Mouse (Mus musculus): ENCODE measurements around the gene Ifna14. TPM values are rescaled to one million over a fixed set of nuclear protein-coding genes. Genes with fewer than 3 reads are reported as not detected.

The Ifna14 gene
- total RNA-seq, 2 experiments from 2014 or later: not detected

GRCm38 (mm10) chr4:88530892-88531291 is 40.7 kb downstream of the Ifna14 start:
- H3K4me3 ChIP-seq: no peak overlapping the region
- TF ChIP-seq CTCF (conservative IDR thresholded peaks at IDR 0.05): no peak
- no peak overlapping the region for H3K27ac ChIP-seq
- no peak for DNase-seq (ENCODE audit: low spot score in 2 of 2)

GRCm38 (mm10) chr4:88530271-88530670 is 41.3 kb downstream of the Ifna14 start:
- DNase-seq (ENCODE audit: low spot score in 2 of 2): no peak
- Histone ChIP-seq H3K27ac (no peak overlapping the region), H3K4me3 (no peak overlapping the region)
- TF ChIP-seq CTCF (conservative IDR thresholded peaks at IDR 0.05): no peak

- DNase-seq (ENCODE audit: low spot score in 2 of 2): no peak
- Histone ChIP-seq H3K27ac (no peak overlapping the region), H3K4me3 (no peak overlapping the region)
- no peak for TF ChIP-seq CTCF (conservative IDR thresholded peaks at IDR 0.05)
These were observed 45.1 kb downstream of the Ifna14 start for GRCm38 (mm10) chr4:88526379-88527049.

- H3K27ac ChIP-seq: no peak overlapping the region
- DNase-seq (ENCODE audit: low spot score in 2 of 2): no peak
- no peak for TF ChIP-seq CTCF (conservative IDR thresholded peaks at IDR 0.05)
- H3K4me3 ChIP-seq: no peak overlapping the region
These were observed 46.2 kb downstream of the Ifna14 start for GRCm38 (mm10) chr4:88525393-88525792.

- Histone ChIP-seq H3K27ac (no peak overlapping the region), H3K4me3 (no peak overlapping the region)
- peak; percentile 77 for TF ChIP-seq CTCF (conservative IDR thresholded peaks at IDR 0.05)
- DNase-seq (ENCODE audit: low spot score in 2 of 2): no peak
These were observed 48.4 kb downstream of the Ifna14 start for GRCm38 (mm10) chr4:88523241-88523640.

GRCm38 (mm10) chr4:88522674-88523073 is 48.9 kb downstream of the Ifna14 start, which contains the start of gene Ifnb1:
Ifnb1 (minus strand) TSS chr4:88522774.
- Histone ChIP-seq H3K27ac (no peak within 1 kb of the TSS), H3K4me3 (no peak within 1 kb of the TSS)
- TF ChIP-seq CTCF (conservative IDR thresholded peaks at IDR 0.05): no peak
- DNase-seq (ENCODE audit: low spot score in 2 of 2): no peak

Other genes with a start within 250 kb of the Ifna14 start
- gene Hacd4, start 132.9 kb downstream of the Ifna14 start, total RNA-seq (2021): 1 to 10 TPM; 1.0 to 1.2 TPM
- gene Ifnb1, start 49.0 kb downstream of the Ifna14 start, total RNA-seq (2021): not detected
- not detected for gene Ifna15, start 13.6 kb downstream of the Ifna14 start, total RNA-seq (2021)
- not detected for gene Ifna9, start 20.6 kb upstream of the Ifna14 start, total RNA-seq (2021)
- not detected for gene Ifna12, start 31.6 kb upstream of the Ifna14 start, total RNA-seq (2021)
- gene C87499, start 62.6 kb upstream of the Ifna14 start, total RNA-seq (2021): not detected
- not detected for gene Ifna13, start 72.7 kb upstream of the Ifna14 start, total RNA-seq (2021)
- gene Ifna16, start 105.1 kb upstream of the Ifna14 start, total RNA-seq (2021): not detected
- not detected for gene Ifna2, start 112.1 kb upstream of the Ifna14 start, total RNA-seq (2021)
- not detected for gene Ifnab, start 119.6 kb upstream of the Ifna14 start, total RNA-seq (2021)
- gene Gm26566, start 150.0 kb upstream of the Ifna14 start, total RNA-seq (2021): 1 to 10 TPM; 1.3 to 1.5 TPM
- 100 to 1,000 TPM; 105 to 107 TPM for gene Klhl9, start 150.7 kb upstream of the Ifna14 start, total RNA-seq (2021)
- not detected for gene Gm13271, start 183.1 kb upstream of the Ifna14 start, total RNA-seq (2021)
- gene Gm13283, start 188.3 kb upstream of the Ifna14 start, total RNA-seq (2021): not detected
- not detected for gene Gm13290, start 202.0 kb upstream of the Ifna14 start, total RNA-seq (2021)
- gene Gm13289, start 205.1 kb upstream of the Ifna14 start, total RNA-seq (2021): not detected
- gene Gm13272, start 208.1 kb upstream of the Ifna14 start, total RNA-seq (2021): not detected
- not detected for gene Ifnz, start 210.3 kb upstream of the Ifna14 start, total RNA-seq (2021)
- not detected for gene Gm13276, start 213.9 kb upstream of the Ifna14 start, total RNA-seq (2021)
- not detected for gene Gm13277, start 216.8 kb upstream of the Ifna14 start, total RNA-seq (2021)
- not detected for gene Gm13278, start 219.8 kb upstream of the Ifna14 start, total RNA-seq (2021)
- not detected for gene Gm13275, start 222.7 kb upstream of the Ifna14 start, total RNA-seq (2021)
- gene Gm13279, start 225.6 kb upstream of the Ifna14 start, total RNA-seq (2021): not detected
- not detected for gene Gm13285, start 227.9 kb upstream of the Ifna14 start, total RNA-seq (2021)
- not detected for gene Gm13287, start 231.5 kb upstream of the Ifna14 start, total RNA-seq (2021)
- gene Gm13288, start 233.7 kb upstream of the Ifna14 start, total RNA-seq (2021): not detected
- not detected for gene Ifna7, start 244.4 kb upstream of the Ifna14 start, total RNA-seq (2021)
- gene Ifna11, start 248.2 kb upstream of the Ifna14 start, total RNA-seq (2021): not detected

Measured in layer of hippocampus, adult 2 months (tissue).